Mouse (Mus musculus) heart, embryonic 11.5 days (tissue): ENCODE data around the gene Sypl2. TPM values are rescaled to one million over a fixed set of nuclear protein-coding genes. Genes with fewer than 3 reads are reported as not detected.
A peak's percentile ranks its signal among the peaks of the same experiment; 100 is the strongest.

ENCODE experiments used
- ATAC-seq: fragments of 200-750 bp; cut with Nextera tagmentation; replicated peaks from 2 replicates; pipeline ENCODE4 v1.8.0; 2017; ENCODE audit warnings: moderate library complexity; ENCODE audit not compliant: insufficient number of reproducible peaks, low FRiP score, low TSS enrichment
- H3K27ac ChIP-seq: fragments of 300-500 bp; sonication (generic); 2 replicates; pipeline ENCODE4 v1.5.1; 2014; ENCODE audit warnings: mild to moderate bottlenecking, low read depth, low read length
- H3K27me3 ChIP-seq: fragments of 300-500 bp; sonication (generic); 2 replicates; pipeline ENCODE4 v1.6.1; 2014; ENCODE audit warnings: mild to moderate bottlenecking, low read length, mixed read lengths; ENCODE audit not compliant: control insufficient read depth, insufficient read depth
- H3K36me3 ChIP-seq: fragments of 300-500 bp; sonication (generic); 2 replicates; pipeline ENCODE4 v1.6.1; 2014; ENCODE audit warnings: mild to moderate bottlenecking, low read length, moderate library complexity, mixed read lengths; ENCODE audit not compliant: control insufficient read depth, insufficient read depth
- H3K4me1 ChIP-seq: fragments of 300-500 bp; sonication (generic); 2 replicates; pipeline ENCODE4 v1.6.1; 2014; ENCODE audit warnings: low read length; ENCODE audit not compliant: control insufficient read depth, insufficient read depth
- H3K4me2 ChIP-seq: fragments of 300-500 bp; sonication (generic); 2 replicates; pipeline ENCODE4 v1.6.1; 2014; ENCODE audit warnings: mild to moderate bottlenecking, moderate library complexity
- H3K4me3 ChIP-seq: fragments of 300-500 bp; sonication (generic); 2 replicates; pipeline ENCODE4 v1.5.1; 2014; ENCODE audit warnings: low read depth, low read length
- H3K9ac ChIP-seq: fragments of 300-500 bp; sonication (generic); 2 replicates; pipeline ENCODE4 v1.6.1; 2014; ENCODE audit warnings: mild to moderate bottlenecking, low read depth, low read length, moderate library complexity
- H3K9me3 ChIP-seq: fragments of 300-500 bp; sonication (generic); replicated peaks from 2 replicates; pipeline ENCODE4 v1.6.1; 2016; ENCODE audit warnings: low read length; ENCODE audit not compliant: control insufficient read depth
- WGBS: fragments of 180-500 bp; shearing (Covaris S2); extraction: QIAGEN DNeasy Blood & Tissue Kit; methylation state at CpG from one replicate; pipeline ENCODE4 v1.1.7; 2014; ENCODE audit not compliant: insufficient replicate concordance; 5-methylcytosine and 5-hydroxymethylcytosine counted together
- polyA plus RNA-seq: library from polyadenylated mRNA; unstranded; fragments of >200 nt; fragmentation: Nextera tagmentation; extraction: Ambion mirVana; gene quantifications from 2 replicates; pipeline ENCODE4 v1.2.1, GENCODE M21; 2014

The Sypl2 gene
- polyA plus RNA-seq, 1 experiment from 2014 or later: 1.1 TPM

DNA sequence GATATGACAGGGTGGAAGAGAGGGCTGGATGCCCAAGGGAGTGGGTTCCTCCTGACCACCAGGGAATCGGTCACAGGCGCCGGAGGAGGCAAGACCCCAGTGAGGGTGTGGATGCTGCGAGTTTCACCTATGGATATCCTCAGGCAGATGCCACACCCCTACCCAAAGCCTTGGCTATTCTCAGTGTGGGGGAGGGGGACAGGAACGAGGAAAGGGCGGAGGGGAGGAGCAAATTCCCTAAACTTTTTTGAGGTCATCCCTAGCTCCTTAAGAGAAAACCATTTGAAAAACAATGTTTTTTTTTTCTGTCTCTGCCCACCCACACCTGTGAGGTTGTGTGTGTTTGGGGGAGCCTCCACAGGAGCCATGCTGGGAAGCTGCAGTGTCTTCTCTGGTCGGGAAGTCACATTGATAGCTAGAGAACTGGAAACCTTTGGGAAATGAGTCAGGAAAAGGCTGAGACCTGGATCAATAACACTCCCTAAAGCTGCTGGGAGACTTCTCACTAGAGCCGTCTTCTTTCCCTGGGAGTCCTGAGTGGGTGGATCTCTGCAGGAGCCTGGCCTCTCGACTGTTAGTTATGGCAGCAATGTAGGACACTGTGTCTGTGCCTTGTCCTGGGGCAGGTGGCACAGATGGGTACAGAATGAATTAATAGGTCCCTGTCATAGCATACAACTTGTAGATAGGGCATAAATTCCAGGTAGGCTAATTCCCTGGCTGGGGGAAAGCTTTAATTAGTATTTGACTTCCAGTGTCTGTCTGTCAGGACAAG is 37.5 kb downstream of the Sypl2 start:
- no peak overlapping the region for H3K4me3 ChIP-seq
- H3K4me1 ChIP-seq: peaks cover 10% of the 10 kb centered on the region
- peaks cover 21% of the 10 kb centered on the region for H3K27me3 ChIP-seq
- ATAC-seq: no peak
- no peak overlapping the region for H3K9ac ChIP-seq
- no peaks in the 10 kb centered on the region for H3K9me3 ChIP-seq
- H3K36me3 ChIP-seq: no peaks in the 10 kb centered on the region
- 60% methylated on average over 9 of the region's 9 CpGs for WGBS
- no peak overlapping the region for H3K27ac ChIP-seq
- H3K4me2 ChIP-seq: no peak overlapping the region

DNA sequence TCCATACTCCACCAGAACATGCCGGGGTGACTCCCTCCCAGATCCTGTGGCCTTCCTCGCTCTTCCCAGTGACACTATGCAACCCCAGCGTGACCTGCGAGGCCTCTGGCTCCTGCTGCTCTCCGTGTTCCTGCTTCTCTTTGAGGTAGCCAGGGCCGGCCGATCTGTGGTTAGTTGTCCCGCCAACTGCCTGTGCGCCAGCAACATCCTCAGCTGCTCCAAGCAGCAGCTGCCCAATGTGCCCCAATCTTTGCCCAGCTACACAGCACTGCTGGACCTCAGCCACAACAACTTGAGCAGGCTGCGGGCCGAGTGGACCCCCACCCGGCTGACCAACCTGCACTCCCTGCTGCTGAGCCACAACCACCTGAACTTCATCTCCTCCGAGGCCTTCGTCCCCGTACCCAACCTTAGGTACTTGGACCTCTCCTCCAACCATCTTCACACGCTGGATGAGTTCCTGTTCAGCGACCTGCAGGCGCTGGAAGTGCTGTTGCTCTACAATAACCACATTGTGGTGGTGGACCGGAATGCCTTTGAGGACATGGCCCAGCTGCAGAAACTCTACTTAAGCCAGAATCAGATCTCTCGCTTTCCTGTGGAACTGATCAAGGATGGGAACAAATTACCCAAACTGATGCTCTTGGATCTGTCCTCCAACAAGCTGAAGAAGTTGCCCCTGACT is 39.2 kb downstream of the Sypl2 start:
- Histone ChIP-seq H3K27ac (no peak overlapping the region), H3K4me1 (peaks cover 7% of the 10 kb centered on the region; the same call in 1 of the 2 replicates), H3K4me2 (peak overlapping the region; percentile 88), H3K9ac (no peak overlapping the region), H3K4me3 (peak overlapping the region; percentile 74; the same call in 1 of the 2 replicates), H3K9me3 (no peaks in the 10 kb centered on the region), H3K36me3 (no peaks in the 10 kb centered on the region), H3K27me3 (peaks cover 21% of the 10 kb centered on the region)
- WGBS: 54% methylated on average over 20 of the region's 20 CpGs
- no peak for ATAC-seq

DNA sequence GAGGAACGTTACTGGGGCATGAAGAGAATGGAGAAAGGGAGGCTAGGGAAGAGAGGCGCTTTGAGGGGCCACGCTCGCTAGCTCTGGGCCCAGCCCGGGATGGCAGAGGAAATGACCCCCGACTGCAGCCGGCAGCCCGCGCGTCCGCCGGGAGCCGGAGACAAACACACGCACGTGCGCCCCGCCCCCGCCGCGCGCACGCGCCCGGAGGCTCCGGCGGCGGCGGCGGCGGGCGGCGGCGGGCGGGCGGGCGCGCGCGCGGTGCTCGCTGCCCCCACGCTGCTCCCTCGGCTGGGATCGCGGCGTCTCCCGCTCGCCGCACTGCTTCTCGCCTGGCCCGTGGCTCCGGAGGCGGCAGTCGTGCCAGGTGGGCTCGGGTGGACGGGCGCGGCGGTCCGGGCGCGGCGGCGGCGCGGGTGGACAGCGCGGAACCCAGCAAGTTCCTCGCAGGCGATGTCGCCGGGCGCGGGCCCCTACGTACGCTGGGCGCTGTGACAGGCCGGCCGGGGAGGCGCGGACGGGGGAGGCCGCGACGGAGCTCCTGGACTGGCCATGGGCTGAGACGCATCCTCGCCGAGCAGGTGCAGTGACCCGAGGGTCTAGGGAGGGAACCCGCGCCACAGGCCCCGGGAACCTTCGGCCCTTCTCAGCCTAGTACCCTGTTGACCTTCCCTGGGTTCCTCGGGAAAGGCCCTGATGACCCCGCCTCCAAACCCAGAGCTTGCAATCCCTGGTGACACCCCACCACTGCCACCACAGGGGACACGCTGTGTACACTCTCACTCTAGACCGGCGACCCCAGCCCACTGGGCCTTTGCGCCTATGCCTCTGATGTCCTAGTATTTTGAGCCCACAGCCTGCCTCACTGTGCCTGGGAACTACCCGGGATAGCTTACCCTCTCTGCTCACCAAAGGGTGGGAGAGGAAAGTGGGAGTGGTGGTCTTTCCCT is 40.1 kb downstream of the Sypl2 start, which contains the start of gene Amigo1:
TSS of gene Amigo1 (plus strand) at position 238 of the 950 bp plus-strand sequence.
- Histone ChIP-seq H3K4me2 (peak within 1 kb of the TSS; percentile 88), H3K4me3 (peak within 1 kb of the TSS; percentile 74), H3K9ac (peak within 1 kb of the TSS; percentile 80), H3K9me3 (no peaks in the 10 kb centered on the region), H3K36me3 (no peaks in the 10 kb centered on the region), H3K4me1 (peaks cover 7% of the 10 kb centered on the region; the same call in 1 of the 2 replicates), H3K27ac (no peak within 1 kb of the TSS), H3K27me3 (peaks cover 21% of the 10 kb centered on the region)
- ATAC-seq: peak; percentile 53
- WGBS: 1% methylated on average over 69 of the region's 100 CpGs

DNA sequence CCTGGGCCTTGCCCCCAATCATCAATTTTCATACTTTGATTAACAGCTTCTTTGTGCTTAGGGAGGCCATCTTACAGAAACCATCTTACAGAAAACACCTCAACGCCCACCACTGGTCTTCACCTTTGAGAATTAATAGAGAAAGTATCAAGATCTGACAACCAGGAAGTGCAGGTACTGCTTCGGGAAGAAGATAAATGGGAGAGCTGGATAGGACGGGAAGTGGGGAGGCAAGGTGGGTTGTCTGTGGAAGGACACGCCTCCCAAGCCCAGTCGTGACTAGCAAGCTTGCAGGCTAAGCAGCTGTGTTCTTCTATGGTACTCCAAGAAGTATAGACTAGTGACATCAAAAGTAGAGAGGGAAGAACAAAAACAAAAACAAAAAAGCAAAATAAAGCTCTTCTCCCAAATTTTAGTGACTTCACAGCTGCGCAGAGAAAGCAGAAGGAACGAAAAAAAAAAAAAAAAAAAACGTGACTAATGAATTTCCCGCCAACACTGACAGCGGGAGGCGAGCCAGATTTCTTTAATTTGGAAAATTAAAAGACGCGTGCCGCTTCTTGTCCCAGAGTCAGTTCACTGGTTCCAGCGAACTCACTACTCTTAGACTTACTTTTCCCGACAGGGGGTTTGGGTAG is 40.9 kb downstream of the Sypl2 start:
- Histone ChIP-seq H3K9ac (peak overlapping the region; percentile 80; the same call in 1 of the 2 replicates), H3K36me3 (no peaks in the 10 kb centered on the region), H3K4me3 (peak overlapping the region; percentile 74), H3K9me3 (no peaks in the 10 kb centered on the region), H3K27me3 (peaks cover 21% of the 10 kb centered on the region), H3K4me1 (peaks cover 7% of the 10 kb centered on the region; the same call in 1 of the 2 replicates), H3K4me2 (peak overlapping the region; percentile 88), H3K27ac (no peak overlapping the region)
- ATAC-seq: no peak
- WGBS: 3% methylated on average over 16 of the region's 16 CpGs

DNA sequence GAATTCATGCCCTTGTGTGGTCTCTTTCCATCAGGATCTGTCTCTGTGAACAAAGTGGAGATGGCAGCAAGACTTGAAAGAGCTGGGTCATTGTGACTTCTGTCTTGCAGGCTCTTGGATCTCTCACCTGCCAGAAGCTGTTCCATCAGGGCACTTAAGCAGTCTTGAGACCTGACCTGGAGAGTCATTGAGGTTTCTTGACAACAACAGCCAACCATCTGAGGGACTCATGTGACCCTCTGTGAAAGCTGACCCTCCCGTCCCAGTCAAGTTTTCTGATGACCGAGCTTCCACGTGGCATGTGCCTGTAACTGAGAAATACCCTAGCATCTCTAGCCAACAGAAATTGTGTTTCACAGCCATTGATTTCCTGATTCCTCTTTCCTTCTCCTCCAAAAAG is 41.7 kb downstream of the Sypl2 start:
- Histone ChIP-seq H3K4me3 (no peak overlapping the region), H3K36me3 (no peaks in the 10 kb centered on the region), H3K9ac (no peak overlapping the region), H3K27ac (no peak overlapping the region), H3K4me1 (peaks cover 5% of the 10 kb centered on the region; the same call in 1 of the 2 replicates), H3K27me3 (peaks cover 21% of the 10 kb centered on the region), H3K4me2 (no peak overlapping the region), H3K9me3 (no peaks in the 10 kb centered on the region)
- no peak for ATAC-seq
- 67% methylated on average over 3 of the region's 3 CpGs for WGBS

DNA sequence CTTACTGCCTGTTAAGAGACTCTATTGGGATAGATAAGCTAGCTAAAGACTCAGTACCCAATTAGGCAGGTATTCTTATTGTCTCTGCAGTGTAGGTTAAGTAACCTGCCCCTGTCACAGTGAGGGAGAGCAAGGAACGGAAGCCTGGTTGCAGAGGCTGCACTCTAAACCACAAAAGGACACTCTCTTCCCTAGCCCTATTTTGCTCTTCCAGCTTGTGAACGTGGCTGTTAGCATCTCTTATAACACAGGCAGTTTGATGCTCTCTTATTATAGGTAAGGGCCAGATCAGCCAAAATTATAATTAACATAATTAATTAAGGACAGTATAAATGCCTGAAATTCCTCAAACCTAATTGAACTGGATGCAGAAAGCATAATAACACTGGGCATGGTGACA is 45.9 kb downstream of the Sypl2 start:
- no peak overlapping the region for H3K4me3 ChIP-seq
- peaks cover 6% of the 10 kb centered on the region for H3K27me3 ChIP-seq
- no peak overlapping the region for H3K27ac ChIP-seq
- H3K4me1 ChIP-seq: no peaks in the 10 kb centered on the region
- no peaks in the 10 kb centered on the region for H3K9me3 ChIP-seq
- H3K36me3 ChIP-seq: no peaks in the 10 kb centered on the region
- no peak overlapping the region for H3K9ac ChIP-seq
- no peak for ATAC-seq
- no peak overlapping the region for H3K4me2 ChIP-seq
- WGBS: 49% methylated on average over 2 of the region's 2 CpGs

DNA sequence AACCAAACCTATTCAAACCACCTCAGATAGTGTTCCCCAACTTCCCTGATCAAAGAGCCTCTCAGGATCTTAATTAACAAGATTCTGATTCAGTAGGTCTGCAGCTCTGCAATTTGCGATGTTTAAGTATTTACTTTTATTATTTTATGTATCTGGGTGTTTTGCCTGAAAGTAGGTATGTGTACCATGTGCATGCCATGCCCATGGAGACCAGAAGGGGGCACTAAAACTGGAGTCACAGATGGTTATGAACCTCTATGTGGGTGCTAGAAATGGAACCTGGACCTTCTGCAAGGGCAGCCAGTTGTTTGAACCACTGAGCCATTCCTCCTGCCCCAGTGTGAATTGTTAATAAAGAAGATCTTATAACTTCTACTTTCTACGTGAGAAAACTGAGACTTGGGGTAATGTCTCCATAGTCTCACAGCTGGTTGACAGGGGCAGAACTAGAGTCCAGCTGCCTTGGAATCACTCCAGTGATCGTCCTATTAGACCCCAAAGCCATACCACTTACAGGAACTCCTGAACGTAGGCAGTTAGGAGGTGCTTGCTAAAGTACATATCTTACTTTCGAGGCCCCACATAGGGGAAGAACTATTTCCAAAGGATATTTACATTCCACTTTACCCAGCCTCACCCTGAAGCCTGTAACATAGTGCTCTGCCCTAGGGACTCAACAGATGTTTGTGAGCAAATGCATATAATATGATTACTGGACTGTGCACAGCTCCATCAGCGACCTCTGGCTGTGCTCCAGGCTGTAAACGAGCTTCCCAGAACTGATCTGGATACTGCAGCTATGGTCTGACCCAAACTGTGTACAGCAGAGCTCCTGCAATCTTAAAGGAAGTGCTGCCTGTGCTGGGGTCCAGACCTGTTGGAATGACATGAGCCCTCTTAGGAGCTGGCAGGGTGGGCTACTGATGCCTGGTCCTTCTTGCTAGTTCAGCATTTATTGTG is 47.4 kb downstream of the Sypl2 start:
- Histone ChIP-seq H3K4me2 (no peak overlapping the region), H3K4me1 (no peaks in the 10 kb centered on the region), H3K36me3 (no peaks in the 10 kb centered on the region), H3K27me3 (peaks cover 3% of the 10 kb centered on the region; the same call in 1 of the 2 replicates), H3K9ac (no peak overlapping the region), H3K9me3 (no peaks in the 10 kb centered on the region), H3K27ac (no peak overlapping the region), H3K4me3 (no peak overlapping the region)
- 80% methylated on average over 7 of the region's 7 CpGs for WGBS
- ATAC-seq: no peak
